In genomic region chr5:21257806-21258205, GRCm38 (mm10) we compare ENCODE assay signal across 11 mouse cellular contexts.
DNase-seq lines count a peak whose midpoint lies in the region; TF ChIP-seq lines count a peak whose summit lies in the region.
"Had no signal": no experiment of that assay in that cellular context is flagged by ENCODE, and none has a peak within 500 bp of the region (broad histone marks: within the 10 kb centered on the region; RNA-seq: fewer than 3 reads in every experiment).

No protein-coding gene starts in this region.

- TF ChIP-seq EP300 in heart, adult 2 months (IDR thresholded peaks at IDR 0.05; ENCODE audit: insufficient read depth, low read depth, low read length), result no peak

- H3K27ac ChIP-seq in heart, adult 2 months, result no peak overlapping the region
- H3K27ac ChIP-seq in thymus, adult 2 months (ENCODE audit: control insufficient read depth, insufficient read depth, low read length), result no peak overlapping the region
- no peak overlapping the region for H3K27ac ChIP-seq in cortical plate, adult 2 months (ENCODE audit: insufficient read depth, low read length)

- H3K36me3 ChIP-seq in heart, adult 2 months (ENCODE audit: control insufficient read depth, insufficient read depth, low read length), result no peaks in the 10 kb centered on the region
- H3K36me3 ChIP-seq in thymus, adult 2 months (ENCODE audit: control insufficient read depth, insufficient read depth, low read length), result no peaks in the 10 kb centered on the region

- H3K27me3 ChIP-seq in heart, adult 2 months (ENCODE audit: control insufficient read depth, insufficient read depth, low read length), result no peaks in the 10 kb centered on the region
- H3K27me3 ChIP-seq in thymus, adult 2 months (ENCODE audit: control insufficient read depth, insufficient read depth, low read length), result no peaks in the 10 kb centered on the region
- H3K27me3 ChIP-seq: megakaryocyte, embryonic 14.5 days had no signal

- TF ChIP-seq POLR2A in heart, adult 2 months (IDR thresholded peaks at IDR 0.05; ENCODE audit: insufficient read depth, low read depth, low read length), result no peak
- no peak for TF ChIP-seq POLR2A in thymus, adult 2 months (IDR thresholded peaks at IDR 0.05; ENCODE audit: control insufficient read depth, extremely low read depth, insufficient read depth, low read length, poor library complexity)
- no peak for TF ChIP-seq POLR2A in cortical plate, adult 2 months (IDR thresholded peaks at IDR 0.05; ENCODE audit: extremely low read depth, insufficient read depth, low read length)

- TF ChIP-seq CTCF in heart, adult 2 months (IDR thresholded peaks at IDR 0.05), result peak; percentile 60
- TF ChIP-seq CTCF in thymus, adult 2 months (IDR thresholded peaks at IDR 0.05; ENCODE audit: borderline replicate concordance, control insufficient read depth, extremely low read depth, insufficient read depth, low read length, poor library complexity), result no peak
- peak; percentile 25 for TF ChIP-seq CTCF in cortical plate, adult 2 months (IDR thresholded peaks at IDR 0.05; ENCODE audit: extremely low read depth, insufficient read depth, low read length)

- no peaks in the 10 kb centered on the region for H3K4me1 ChIP-seq in heart, adult 2 months (ENCODE audit: control insufficient read depth, insufficient read depth, low read length)
- H3K4me1 ChIP-seq in thymus, adult 2 months (replicated peaks; ENCODE audit: control insufficient read depth, insufficient read depth, low read length), result peaks cover 7% of the 10 kb centered on the region
- no peaks in the 10 kb centered on the region for H3K4me1 ChIP-seq in cortical plate, adult 2 months (ENCODE audit: control insufficient read depth, insufficient read depth, low read length)

- DNase-seq in heart, adult 2 months, result no peak
- DNase-seq in heart, postnatal 14 days, result no peak
- peak; percentile 15 for DNase-seq in thymus, adult 2 months
- DNase-seq in thymus, adult 18-20 months, result no peak
- DNase-seq in layer of hippocampus, adult 18-20 months (ENCODE audit: low spot score in 2 of 2), result no peak
- DNase-seq in heart, postnatal 25 days (ENCODE audit: low spot score), result no peak
- no peak for DNase-seq in liver
- DNase-seq: cerebellum, postnatal 14 days; left cerebral cortex, postnatal 4 days had no signal

- H3K79me2 ChIP-seq in heart, adult 2 months (replicated peaks; ENCODE audit: control insufficient read depth, insufficient read depth, low read length), result no peaks in the 10 kb centered on the region

- intact Hi-C loops in heart, adult 2 months (cut with DNase I), result loop anchor here (10.0 kb wide), 2 partner anchors 243 to 343 kb away; no protein-coding TSS in a partner anchor
- intact Hi-C loops in heart, postnatal 14 days (cut with DNase I), result loop anchor here (5.0 to 10.0 kb wide), 2 partner anchors 111 to 253 kb away; no protein-coding TSS in a partner anchor
- intact Hi-C loops in heart, postnatal 25 days (cut with DNase I), result no loop called here

- H3K9ac ChIP-seq in heart, adult 2 months (ENCODE audit: low read depth, low read length), result no peak overlapping the region

- WGBS in heart, adult 2 months, result 85% methylated on average over 6 of the region's 6 CpGs
- 90% methylated on average over 6 of the region's 6 CpGs for WGBS in thymus, adult 2 months

- no peak overlapping the region for H3K4me3 ChIP-seq in heart, adult 2 months
- no peak overlapping the region for H3K4me3 ChIP-seq in thymus, adult 2 months (ENCODE audit: control insufficient read depth, insufficient read depth, low read length)
- H3K4me3 ChIP-seq in cortical plate, adult 2 months (ENCODE audit: insufficient read depth, low read length), result no peak overlapping the region
- H3K4me3 ChIP-seq: megakaryocyte, embryonic 14.5 days had no signal
